Mouse (Mus musculus): ENCODE measurements around the gene Ppp4r3b. TPM values are rescaled to one million over a fixed set of nuclear protein-coding genes. Genes with fewer than 3 reads are reported as not detected.

Ppp4r3b gene
- polyA plus RNA-seq, 1 experiment from 2014 or later, result 68.4 TPM

DNA sequence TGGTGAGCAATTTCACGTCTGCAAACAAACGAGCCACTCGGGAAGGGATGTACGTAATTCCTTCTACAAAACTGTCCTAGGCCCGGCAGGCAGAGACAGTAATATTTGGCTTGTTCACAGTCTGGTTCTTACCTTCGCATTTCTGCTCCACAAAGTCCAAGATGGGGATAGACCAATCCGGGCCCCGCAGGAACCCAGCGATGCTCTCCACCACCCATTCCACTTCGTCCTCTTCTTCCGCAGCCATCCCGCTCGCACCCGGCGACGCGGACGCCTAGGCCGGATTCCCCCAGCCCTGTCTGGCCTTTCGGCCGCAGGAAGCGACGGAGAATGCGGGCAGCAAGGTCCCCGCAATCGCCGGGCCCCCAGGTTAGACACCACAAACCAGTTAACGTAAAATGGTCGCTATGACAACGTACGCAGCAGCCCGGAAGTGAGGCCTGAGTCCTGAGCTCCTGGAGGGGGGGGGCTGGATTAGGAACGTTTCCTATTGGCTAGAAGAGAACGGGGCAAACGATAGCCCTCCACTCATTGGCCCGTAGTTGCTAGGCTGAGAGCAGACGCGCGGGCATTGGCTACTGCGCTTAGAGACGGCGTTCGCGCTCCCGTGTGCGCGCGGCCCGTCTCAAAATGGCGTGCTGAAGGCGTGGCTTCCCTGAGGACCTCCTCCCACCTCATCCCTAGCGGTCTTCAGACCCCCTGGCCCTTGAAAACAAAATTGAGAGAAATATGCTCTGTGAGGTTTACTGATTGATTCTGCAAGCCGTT is 74.4 kb downstream of the Ppp4r3b start, which contains the start of gene Cfap36:
Gene Cfap36 (minus strand): TSS at position 527 of the 768 bp plus-strand sequence.
- Histone ChIP-seq H3K4me3 (replicated peaks; ENCODE audit: low read length) (peak within 1 kb of the TSS; percentile 79), H3K9me3 (ENCODE audit: control insufficient read depth, low read length) (no peaks in the 10 kb centered on the region), H3K27me3 (ENCODE audit: control insufficient read depth, insufficient read depth, low read length) (no peaks in the 10 kb centered on the region), H3K36me3 (replicated peaks; ENCODE audit: control insufficient read depth, insufficient read depth) (peaks cover 28% of the 10 kb centered on the region), H3K4me1 (replicated peaks; ENCODE audit: control insufficient read depth, insufficient read depth, low read length) (peaks cover 16% of the 10 kb centered on the region), H3K4me2 (replicated peaks) (peak within 1 kb of the TSS; percentile 65), H3K9ac (peak within 1 kb of the TSS; percentile 72), H3K27ac (peak within 1 kb of the TSS; percentile 84)
- WGBS, result under 1% methylated on average over 53 of the region's 53 CpGs
- ATAC-seq (ENCODE audit: low FRiP score) (peak; percentile 100), DNase-seq (ENCODE audit: low spot score) (peak; percentile 97)

DNA sequence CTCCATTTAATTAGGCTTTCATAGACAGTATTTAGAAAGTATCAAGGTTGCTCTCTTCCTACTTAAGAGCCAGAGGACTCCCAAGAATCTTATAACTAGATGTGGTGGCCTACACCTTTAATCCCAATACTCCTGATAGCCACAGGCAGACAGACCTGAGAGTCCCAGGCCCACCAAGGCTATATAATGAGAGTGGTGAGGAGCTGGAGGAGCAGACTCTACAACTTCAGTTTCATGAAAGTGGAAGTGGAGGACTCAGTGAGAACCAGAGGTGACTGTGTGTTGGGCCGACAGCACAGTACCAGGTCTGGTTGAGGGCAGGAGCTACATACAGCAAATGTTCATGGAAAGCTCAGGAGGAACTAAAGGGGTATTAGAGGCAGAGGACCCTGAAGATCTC is 75.0 kb downstream of the Ppp4r3b start:
- H3K9me3 ChIP-seq (ENCODE audit: control insufficient read depth, low read length), result no peaks in the 10 kb centered on the region
- H3K36me3 ChIP-seq (replicated peaks; ENCODE audit: control insufficient read depth, insufficient read depth), result peaks cover 22% of the 10 kb centered on the region
- peak overlapping the region; percentile 45 for H3K9ac ChIP-seq
- WGBS, result 96% methylated on average over 1 of the region's 1 CpGs
- peaks cover 16% of the 10 kb centered on the region for H3K4me1 ChIP-seq (replicated peaks; ENCODE audit: control insufficient read depth, insufficient read depth, low read length)
- H3K27ac ChIP-seq, result peak overlapping the region; percentile 55; the same call in 1 of the 2 replicates
- no peak for DNase-seq (ENCODE audit: low spot score)
- peak overlapping the region; percentile 79 for H3K4me3 ChIP-seq (replicated peaks; ENCODE audit: low read length)
- ATAC-seq (ENCODE audit: low FRiP score), result 0 out of 2 replicates have a peak, but pooled peaks have one; percentile 2
- H3K27me3 ChIP-seq (ENCODE audit: control insufficient read depth, insufficient read depth, low read length), result no peaks in the 10 kb centered on the region
- peak overlapping the region; percentile 51 for H3K4me2 ChIP-seq (replicated peaks)

DNA sequence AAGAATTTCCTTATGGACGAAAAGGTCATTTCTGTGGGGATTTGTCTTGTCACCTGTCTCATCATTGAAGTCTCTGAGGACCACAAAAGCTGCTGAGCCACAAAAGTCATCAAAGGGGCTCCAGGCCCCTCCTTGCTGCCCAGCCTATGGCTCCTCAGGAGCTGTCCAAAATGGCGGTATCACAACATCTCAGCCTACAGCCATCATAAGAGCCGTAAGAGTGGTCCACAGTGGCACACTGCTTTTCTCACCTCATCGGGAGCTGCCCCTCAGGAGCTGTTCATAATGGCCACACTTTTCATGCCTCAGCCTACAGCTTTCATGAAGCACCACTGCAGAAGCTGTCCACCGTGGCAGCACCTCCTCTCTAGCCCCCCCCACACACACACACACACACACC is 75.7 kb downstream of the Ppp4r3b start:
- H3K9me3 ChIP-seq (ENCODE audit: control insufficient read depth, low read length), result no peaks in the 10 kb centered on the region
- DNase-seq (ENCODE audit: low spot score), result no peak
- no peak overlapping the region for H3K9ac ChIP-seq
- H3K27ac ChIP-seq, result no peak overlapping the region
- WGBS, result 97% methylated on average over 5 of the region's 5 CpGs
- ATAC-seq (ENCODE audit: low FRiP score), result no peak
- no peak overlapping the region for H3K4me2 ChIP-seq (replicated peaks)
- no peaks in the 10 kb centered on the region for H3K27me3 ChIP-seq (ENCODE audit: control insufficient read depth, insufficient read depth, low read length)
- H3K36me3 ChIP-seq (replicated peaks; ENCODE audit: control insufficient read depth, insufficient read depth), result peaks cover 15% of the 10 kb centered on the region
- no peak overlapping the region for H3K4me3 ChIP-seq (replicated peaks; ENCODE audit: low read length)
- H3K4me1 ChIP-seq (replicated peaks; ENCODE audit: control insufficient read depth, insufficient read depth, low read length), result peaks cover 16% of the 10 kb centered on the region

DNA sequence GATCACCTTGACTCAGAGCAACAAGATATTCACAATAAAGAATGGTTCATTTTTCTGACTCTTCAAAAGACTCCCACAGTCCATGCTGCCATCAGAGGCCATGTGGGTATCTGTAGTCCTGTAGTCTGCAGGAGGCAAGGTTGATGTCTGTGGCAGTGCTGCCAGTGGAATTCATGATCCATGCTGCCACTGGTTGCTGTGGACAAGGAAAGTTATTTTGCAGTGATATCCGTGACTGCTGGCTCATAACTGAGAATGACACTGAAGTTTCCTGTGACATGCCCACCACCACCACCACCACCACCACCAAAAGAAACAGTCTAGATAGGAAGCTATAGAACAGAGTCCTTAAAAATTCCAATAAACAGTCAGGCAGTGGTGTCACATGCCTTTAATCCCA is 82.0 kb downstream of the Ppp4r3b start:
- Histone ChIP-seq H3K9me3 (ENCODE audit: control insufficient read depth, low read length) (no peaks in the 10 kb centered on the region), H3K27me3 (ENCODE audit: control insufficient read depth, insufficient read depth, low read length) (no peaks in the 10 kb centered on the region), H3K4me2 (replicated peaks) (no peak overlapping the region), H3K9ac (no peak overlapping the region), H3K4me3 (replicated peaks; ENCODE audit: low read length) (no peak overlapping the region), H3K36me3 (replicated peaks; ENCODE audit: control insufficient read depth, insufficient read depth) (no peaks in the 10 kb centered on the region), H3K4me1 (replicated peaks; ENCODE audit: control insufficient read depth, insufficient read depth, low read length) (no peaks in the 10 kb centered on the region), H3K27ac (no peak overlapping the region)
- WGBS, result 85% methylated on average over 1 of the region's 1 CpGs
- ATAC-seq (ENCODE audit: low FRiP score), result no peak
- no peak for DNase-seq (ENCODE audit: low spot score)

DNA sequence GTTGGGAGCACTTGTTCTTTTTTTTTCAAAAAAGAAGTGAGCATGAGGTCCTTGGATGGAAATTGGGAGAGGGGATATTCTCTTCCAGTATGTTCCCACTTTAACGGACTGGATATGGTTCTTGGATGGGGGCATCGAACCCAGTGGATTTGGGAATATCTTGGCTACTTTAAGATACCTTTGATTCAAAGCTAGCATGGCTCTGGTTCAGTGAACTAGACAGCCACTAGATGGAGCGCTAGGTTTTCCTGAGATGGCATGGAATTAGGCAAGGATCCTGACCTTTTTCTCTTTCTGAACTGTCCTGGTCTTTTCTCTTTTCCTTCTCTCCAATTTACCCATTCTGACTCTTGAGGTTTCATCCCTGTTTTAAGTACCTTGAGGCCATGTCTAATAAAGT is 95.1 kb downstream of the Ppp4r3b start:
- no peaks in the 10 kb centered on the region for H3K9me3 ChIP-seq (ENCODE audit: control insufficient read depth, low read length)
- no peaks in the 10 kb centered on the region for H3K27me3 ChIP-seq (ENCODE audit: control insufficient read depth, insufficient read depth, low read length)
- no peak overlapping the region for H3K4me3 ChIP-seq (replicated peaks; ENCODE audit: low read length)
- H3K36me3 ChIP-seq (replicated peaks; ENCODE audit: control insufficient read depth, insufficient read depth), result no peaks in the 10 kb centered on the region
- ATAC-seq (ENCODE audit: low FRiP score) (no peak; the same call in 1 of the 2 replicates), DNase-seq (ENCODE audit: low spot score) (peak; percentile 74)
- H3K9ac ChIP-seq, result no peak overlapping the region
- H3K4me1 ChIP-seq (replicated peaks; ENCODE audit: control insufficient read depth, insufficient read depth, low read length), result no peaks in the 10 kb centered on the region
- no peak overlapping the region for H3K27ac ChIP-seq
- H3K4me2 ChIP-seq (replicated peaks), result no peak overlapping the region
- 27% methylated on average over 3 of the region's 3 CpGs for WGBS

Other genes starting within 250 kb of the Ppp4r3b start
- 26.9 and 29.9 TPM in 2 replicates for gene Pnpt1, start 42.1 kb upstream of the Ppp4r3b start, polyA plus RNA-seq (2014; fragmentation: Nextera tagmentation; extraction: Ambion mirVana)
- 118 and 121 TPM in 2 replicates for gene Cfap36, start 74.5 kb downstream of the Ppp4r3b start, polyA plus RNA-seq (2014; fragmentation: Nextera tagmentation; extraction: Ambion mirVana)
- 66.8 and 68.2 TPM in 2 replicates for gene Ccdc88a, start 200.8 kb downstream of the Ppp4r3b start, polyA plus RNA-seq (2014; fragmentation: Nextera tagmentation; extraction: Ambion mirVana)

Measured in hindbrain, embryonic 14.5 days (tissue).